Mouse (Mus musculus): Measurements from ENCODE around the gene Fn3krp.

DNA sequence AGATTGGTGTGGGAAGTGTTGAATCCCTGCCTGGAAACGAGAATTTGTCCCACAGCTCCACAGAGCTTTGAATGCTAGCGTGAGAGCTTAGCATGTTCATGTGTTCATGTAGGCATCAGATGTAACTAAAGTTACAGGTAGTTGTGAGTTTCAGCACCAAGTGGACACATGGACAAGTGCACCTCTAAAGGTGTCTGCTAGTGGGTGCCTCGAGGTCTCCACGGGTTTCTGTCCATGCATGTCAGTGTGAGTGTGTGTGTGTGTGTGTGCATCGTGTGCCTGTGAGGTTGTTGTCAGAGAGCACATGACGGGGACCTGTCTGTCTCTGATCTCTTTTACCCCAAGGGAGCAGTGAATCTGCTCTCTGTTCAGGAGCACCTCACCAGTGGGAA lies 32.7 kb upstream of the Fn3krp start:
- TF ChIP-seq TBP (IDR thresholded peaks at IDR 0.05; ENCODE audit: low read depth, low read length) (no peak), CTCF (IDR thresholded peaks at IDR 0.05 in 2 of 3, conservative IDR thresholded peaks at IDR 0.05 in 1 of 3; ENCODE audit: control insufficient read depth in 1 of 3, insufficient read depth in 1 of 3, low read depth in 2 of 3, low read length in 3 of 3, poor library complexity in 1 of 3, severe bottlenecking in 1 of 3) (no peak), POLR2A (IDR thresholded peaks at IDR 0.05; ENCODE audit: control insufficient read depth in 1 of 2, insufficient read depth in 1 of 2, low read depth in 1 of 2, low read length in 2 of 2, poor library complexity in 1 of 2) (no peak), ZNF384 (IDR thresholded peaks at IDR 0.05; ENCODE audit: low read depth, low read length) (no peak), TCF12 (IDR thresholded peaks at IDR 0.05; ENCODE audit: low read depth, low read length) (no peak), MAX (IDR thresholded peaks at IDR 0.05; ENCODE audit: low read length) (no peak), CHD1 (IDR thresholded peaks at IDR 0.05; ENCODE audit: low read depth, low read length) (no peak)

Measured in MEL (cell line).